8 mouse cellular contexts compared by ENCODE assay signal in genomic region chr14:74946751-74947375, GRCm38 (mm10). TPM values are rescaled to one million over a fixed set of nuclear protein-coding genes. Genes with fewer than 3 reads are reported as not detected.
DNase-seq lines count a peak whose midpoint lies in the region; ATAC-seq and TF ChIP-seq lines count a peak whose summit lies in the region.

No protein-coding gene starts in this region.

- no peak for TF ChIP-seq CTCF in forebrain, postnatal 0 days (IDR thresholded peaks at IDR 0.05; ENCODE audit: low read depth)
- no peak for TF ChIP-seq CTCF in olfactory bulb, adult 2 months (IDR thresholded peaks at IDR 0.05; ENCODE audit: insufficient read depth, low read depth, low read length)
- TF ChIP-seq CTCF in thymus, adult 2 months (IDR thresholded peaks at IDR 0.05; ENCODE audit: borderline replicate concordance, control insufficient read depth, extremely low read depth, insufficient read depth, low read length, poor library complexity): peak; percentile 16; the same call in 1 of the 2 replicates

- H3K4me2 ChIP-seq in forebrain, postnatal 0 days (ENCODE audit: low read depth): peak overlapping the region; percentile 73
- peak overlapping the region; percentile 71 for H3K4me2 ChIP-seq in lung, embryonic 15.5 days

- H3K27ac ChIP-seq in forebrain, postnatal 0 days (ENCODE audit: low read depth, low read length): peak overlapping the region; percentile 87
- H3K27ac ChIP-seq in lung, embryonic 15.5 days: peak overlapping the region; percentile 95
- H3K27ac ChIP-seq in olfactory bulb, adult 2 months (ENCODE audit: insufficient read depth, low read depth, low read length): peak overlapping the region; percentile 96
- peak overlapping the region; percentile 92 for H3K27ac ChIP-seq in thymus, adult 2 months (ENCODE audit: control insufficient read depth, insufficient read depth, low read length)

- H3K9me3 ChIP-seq in forebrain, postnatal 0 days (ENCODE audit: low read length): no peaks in the 10 kb centered on the region
- H3K9me3 ChIP-seq in lung, embryonic 15.5 days: no peaks in the 10 kb centered on the region

- peak; percentile 37 for DNase-seq in ES-CJ7 (ENCODE audit: low read depth, low spot score)
- peak; percentile 87 to 88 for DNase-seq in cerebellum, adult 18-20 months
- DNase-seq in forebrain, postnatal 0 days: peak; percentile 85
- peak; percentile 81 for DNase-seq in heart, postnatal 4 days
- peak; percentile 55 for DNase-seq in layer of hippocampus, adult 9-10 months (ENCODE audit: low spot score)
- DNase-seq in thymus, adult 2 months: peak; percentile 87

- H3K9ac ChIP-seq in forebrain, postnatal 0 days: peak overlapping the region; percentile 89
- peak overlapping the region; percentile 93 for H3K9ac ChIP-seq in lung, embryonic 15.5 days

- H3K4me1 ChIP-seq in forebrain, postnatal 0 days (ENCODE audit: insufficient read depth): peaks cover 15% of the 10 kb centered on the region; the same call in 1 of the 2 replicates
- H3K4me1 ChIP-seq in lung, embryonic 15.5 days: peaks cover 29% of the 10 kb centered on the region
- peaks cover 13% of the 10 kb centered on the region for H3K4me1 ChIP-seq in olfactory bulb, adult 2 months (ENCODE audit: control insufficient read depth, insufficient read depth, low read length)
- H3K4me1 ChIP-seq in thymus, adult 2 months (replicated peaks; ENCODE audit: control insufficient read depth, insufficient read depth, low read length): peaks cover 29% of the 10 kb centered on the region

- WGBS in forebrain, postnatal 0 days: under 1% methylated on average over 56 of the region's 56 CpGs
- under 1% methylated on average over 56 of the region's 56 CpGs for WGBS in lung, embryonic 15.5 days
- WGBS in olfactory bulb, adult 2 months: 0% methylated on average over 56 of the region's 56 CpGs
- under 1% methylated on average over 56 of the region's 56 CpGs for WGBS in thymus, adult 2 months

- H3K27me3 ChIP-seq in forebrain, postnatal 0 days (ENCODE audit: insufficient read depth, low read length): no peaks in the 10 kb centered on the region
- no peaks in the 10 kb centered on the region for H3K27me3 ChIP-seq in lung, embryonic 15.5 days
- H3K27me3 ChIP-seq in thymus, adult 2 months (ENCODE audit: control insufficient read depth, insufficient read depth, low read length): no peaks in the 10 kb centered on the region

- peak overlapping the region; percentile 93 for H3K4me3 ChIP-seq in forebrain, postnatal 0 days (ENCODE audit: low read depth, low read length)
- peak overlapping the region; percentile 92 for H3K4me3 ChIP-seq in lung, embryonic 15.5 days
- peak overlapping the region; percentile 98 for H3K4me3 ChIP-seq in olfactory bulb, adult 2 months (ENCODE audit: insufficient read depth, low read depth, low read length)
- peak overlapping the region; percentile 93 for H3K4me3 ChIP-seq in thymus, adult 2 months (ENCODE audit: control insufficient read depth, insufficient read depth, low read length)

- no peak for TF ChIP-seq POLR2A in olfactory bulb, adult 2 months (IDR thresholded peaks at IDR 0.05; ENCODE audit: insufficient read depth, low read depth, low read length)
- TF ChIP-seq POLR2A in thymus, adult 2 months (IDR thresholded peaks at IDR 0.05; ENCODE audit: control insufficient read depth, extremely low read depth, insufficient read depth, low read length, poor library complexity): peak; percentile 35; the same call in 1 of the 2 replicates

- ATAC-seq in forebrain, postnatal 0 days: peak; percentile 82
- peak; percentile 60 for ATAC-seq in lung, embryonic 15.5 days (ENCODE audit: borderline replicate concordance, extremely low read depth, low FRiP score, low TSS enrichment)

- H3K36me3 ChIP-seq in forebrain, postnatal 0 days (ENCODE audit: insufficient read depth): no peaks in the 10 kb centered on the region
- H3K36me3 ChIP-seq in lung, embryonic 15.5 days: no peaks in the 10 kb centered on the region
- H3K36me3 ChIP-seq in thymus, adult 2 months (ENCODE audit: control insufficient read depth, insufficient read depth, low read length): no peaks in the 10 kb centered on the region

RNA-seq across cellular contexts. Expression of gene Lrch1, which starts 0.8 kb away (rescaled TPM):
- total RNA-seq in forebrain, postnatal 0 days (2014; rRNA removed): 12.6 and 20.8 TPM in 2 replicates
- polyA plus RNA-seq in forebrain, postnatal 0 days (2015; fragmentation: Nextera tagmentation; extraction: Ambion mirVana): 8.1 and 12.7 TPM in 2 replicates
- total RNA-seq in heart, postnatal 4 days (2021): 10 to 100 TPM; 18.7 to 26.3 TPM
- 17.5 and 19.9 TPM in 2 replicates for polyA plus RNA-seq in lung, embryonic 15.5 days (2015; fragmentation: Nextera tagmentation; extraction: Ambion mirVana)
- 64.7 TPM in 1 of 2 replicates, not detected in the other for polyA plus RNA-seq in olfactory bulb, adult 2 months (2012; ENCODE audit: insufficient read depth, insufficient read length, low replicate concordance, missing spikeins)
- polyA plus RNA-seq in thymus, adult 2 months (2012; rRNA removed): 27.5 and 30.1 TPM in 2 replicates

Comparison
In these comparisons a context has a peak if more than half of its experiments do, and no peak if none do; other contexts are left out.
1. Peak in every context shown above with its lines: DNase-seq, ATAC-seq, H3K4me3 ChIP-seq and H3K27ac ChIP-seq.
2. DNase-seq: peak in every context shown above with its lines; median percentile 88 in cerebellum, adult 18-20 months; 87 in thymus, adult 2 months; 85 in forebrain, postnatal 0 days; 81 in heart, postnatal 4 days; 55 in layer of hippocampus, adult 9-10 months; 37 in ES-CJ7.